In the genomic region with DNA sequence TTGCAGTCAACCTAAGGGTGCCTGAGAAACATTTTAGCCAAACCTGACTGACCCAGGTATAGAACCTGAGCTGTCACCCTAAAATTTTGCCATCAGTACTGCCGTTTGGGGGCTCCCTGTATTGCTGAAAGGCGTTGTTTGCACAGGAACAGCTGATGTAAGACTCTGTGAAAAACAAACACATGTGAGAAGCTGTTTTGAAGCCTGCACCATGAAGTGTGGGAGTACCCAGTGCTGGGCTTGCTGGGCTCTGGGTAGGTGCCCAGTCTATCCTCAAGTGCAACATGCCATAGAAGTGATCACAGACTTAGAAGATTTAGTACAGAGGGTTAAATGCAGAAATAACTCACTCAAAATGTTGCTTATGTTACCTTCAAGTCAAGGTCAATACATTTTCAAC, we compare ENCODE assay signal across 31 mouse cellular contexts. TPM values are rescaled to one million over a fixed set of nuclear protein-coding genes. Genes with fewer than 3 reads are reported as not detected.
DNase-seq lines count a peak whose midpoint lies in the region; ATAC-seq and TF ChIP-seq lines count a peak whose summit lies in the region.
"Had no signal": no experiment of that assay in that cellular context is flagged by ENCODE, and none has a peak within 500 bp of the region (broad histone marks: within the 10 kb centered on the region; RNA-seq: fewer than 3 reads in every experiment).

No protein-coding gene starts in this region.

- no peaks in the 10 kb centered on the region for H3K36me3 ChIP-seq in embryonic facial prominence, embryonic 13.5 days
- H3K36me3 ChIP-seq in embryonic facial prominence, embryonic 10.5 days (replicated peaks), result no peaks in the 10 kb centered on the region
- no peaks in the 10 kb centered on the region for H3K36me3 ChIP-seq in heart, embryonic 16.5 days (ENCODE audit: control insufficient read depth, insufficient read depth)
- H3K36me3 ChIP-seq in liver, embryonic 16.5 days (ENCODE audit: control insufficient read depth, insufficient read depth), result no peaks in the 10 kb centered on the region
- H3K36me3 ChIP-seq in liver, embryonic 12.5 days, result no peaks in the 10 kb centered on the region
- no peaks in the 10 kb centered on the region for H3K36me3 ChIP-seq in lung, embryonic 16.5 days (ENCODE audit: control insufficient read depth, insufficient read depth, low read length)
- H3K36me3 ChIP-seq: embryonic facial prominence, embryonic 12.5 days; forebrain, embryonic 10.5 days; forebrain, embryonic 15.5 days; neural tube, embryonic 12.5 days had no signal

- no peak for TF ChIP-seq POLR2A in lung, adult 2 months (IDR thresholded peaks at IDR 0.05; ENCODE audit: borderline replicate concordance, extremely low read depth, low read depth, low read length)

- TF ChIP-seq CTCF in lung, adult 2 months (IDR thresholded peaks at IDR 0.05; ENCODE audit: insufficient read depth, low read length), result no peak

- 77% methylated on average over 2 of the region's 2 CpGs for WGBS in embryonic facial prominence, embryonic 13.5 days
- WGBS in embryonic facial prominence, embryonic 10.5 days, result 68% methylated on average over 2 of the region's 2 CpGs
- WGBS in heart, embryonic 16.5 days, result 60% methylated on average over 2 of the region's 2 CpGs
- WGBS in liver, embryonic 16.5 days (ENCODE audit: insufficient replicate concordance), result 46% methylated on average over 2 of the region's 2 CpGs
- 52% methylated on average over 2 of the region's 2 CpGs for WGBS in liver, embryonic 12.5 days (ENCODE audit: insufficient replicate concordance)
- WGBS in lung, embryonic 16.5 days, result 57% methylated on average over 2 of the region's 2 CpGs
- 55% methylated on average over 2 of the region's 2 CpGs for WGBS in lung, adult 2 months

- H3K9ac ChIP-seq in embryonic facial prominence, embryonic 13.5 days, result no peak overlapping the region
- peak overlapping the region; percentile 16; the same call in 1 of the 2 replicates for H3K9ac ChIP-seq in heart, embryonic 16.5 days (ENCODE audit: low read length)
- no peak overlapping the region for H3K9ac ChIP-seq in liver, embryonic 16.5 days (ENCODE audit: low read depth, low read length)
- no peak overlapping the region for H3K9ac ChIP-seq in liver, embryonic 12.5 days
- no peak overlapping the region for H3K9ac ChIP-seq in lung, embryonic 16.5 days (ENCODE audit: low read length)
- H3K9ac ChIP-seq: embryonic facial prominence, embryonic 12.5 days; forebrain, embryonic 15.5 days; liver, embryonic 14.5 days; neural tube, embryonic 12.5 days had no signal

- intact Hi-C loops in heart, postnatal 36 days (cut with DNase I), result no loop called here

- ATAC-seq in embryonic facial prominence, embryonic 13.5 days (ENCODE audit: insufficient number of reproducible peaks, insufficient read depth, low FRiP score, low TSS enrichment, low read depth), result no peak
- ATAC-seq in heart, embryonic 16.5 days (replicated peaks; ENCODE audit: extremely low read depth, insufficient read depth, low FRiP score), result no peak
- ATAC-seq in liver, embryonic 16.5 days (ENCODE audit: low read depth), result peak; percentile 54; the same call in 1 of the 2 replicates
- ATAC-seq in liver, embryonic 12.5 days, result no peak
- ATAC-seq in lung, embryonic 16.5 days (ENCODE audit: low read depth), result peak; percentile 63
- ATAC-seq: forebrain, embryonic 15.5 days; hindbrain, embryonic 16.5 days; midbrain, embryonic 16.5 days had no signal

- H3K27me3 ChIP-seq in embryonic facial prominence, embryonic 13.5 days, result no peaks in the 10 kb centered on the region
- H3K27me3 ChIP-seq in embryonic facial prominence, embryonic 10.5 days (replicated peaks; ENCODE audit: low read depth, poor library complexity, severe bottlenecking), result no peaks in the 10 kb centered on the region
- no peaks in the 10 kb centered on the region for H3K27me3 ChIP-seq in heart, embryonic 16.5 days (ENCODE audit: control insufficient read depth, insufficient read depth, low read length)
- H3K27me3 ChIP-seq in liver, embryonic 16.5 days (ENCODE audit: control insufficient read depth, insufficient read depth, low read depth, low read length), result no peaks in the 10 kb centered on the region
- H3K27me3 ChIP-seq in liver, embryonic 12.5 days (replicated peaks), result 0 out of 2 replicates have a peak, but pooled peaks cover 6% of the 10 kb centered on the region
- no peaks in the 10 kb centered on the region for H3K27me3 ChIP-seq in lung, embryonic 16.5 days (ENCODE audit: control insufficient read depth, insufficient read depth, low read depth, low read length)
- H3K27me3 ChIP-seq: embryonic facial prominence, embryonic 12.5 days; forebrain, embryonic 15.5 days; neural tube, embryonic 12.5 days had no signal

- H3K4me1 ChIP-seq in embryonic facial prominence, embryonic 13.5 days, result peaks cover 59% of the 10 kb centered on the region
- H3K4me1 ChIP-seq in embryonic facial prominence, embryonic 10.5 days, result peaks cover 64% of the 10 kb centered on the region
- H3K4me1 ChIP-seq in heart, embryonic 16.5 days (ENCODE audit: control insufficient read depth, insufficient read depth, low read length), result peaks cover 64% of the 10 kb centered on the region
- H3K4me1 ChIP-seq in liver, embryonic 16.5 days (ENCODE audit: control insufficient read depth, low read depth, low read length), result no peaks in the 10 kb centered on the region
- peaks cover 9% of the 10 kb centered on the region for H3K4me1 ChIP-seq in liver, embryonic 12.5 days
- peaks cover 39% of the 10 kb centered on the region for H3K4me1 ChIP-seq in lung, embryonic 16.5 days (replicated peaks; ENCODE audit: control insufficient read depth, insufficient read depth, low read length)
- H3K4me1 ChIP-seq in lung, adult 2 months (ENCODE audit: control insufficient read depth, insufficient read depth, low read length), result peaks cover 11% of the 10 kb centered on the region; the same call in 1 of the 2 replicates

- no peak overlapping the region for H3K4me3 ChIP-seq in embryonic facial prominence, embryonic 13.5 days
- H3K4me3 ChIP-seq in embryonic facial prominence, embryonic 10.5 days, result no peak overlapping the region
- no peak overlapping the region for H3K4me3 ChIP-seq in heart, embryonic 16.5 days (ENCODE audit: low read length)
- H3K4me3 ChIP-seq in liver, embryonic 16.5 days (ENCODE audit: low read depth, low read length), result no peak overlapping the region
- no peak overlapping the region for H3K4me3 ChIP-seq in liver, embryonic 12.5 days
- H3K4me3 ChIP-seq in lung, embryonic 16.5 days (ENCODE audit: low read length), result no peak overlapping the region
- H3K4me3 ChIP-seq in lung, adult 2 months (replicated peaks; ENCODE audit: extremely low read depth, low read depth, low read length), result no peak overlapping the region
- H3K4me3 ChIP-seq: embryonic facial prominence, embryonic 12.5 days; forebrain, embryonic 10.5 days; forebrain, embryonic 15.5 days; neural tube, embryonic 12.5 days had no signal

- peak overlapping the region; percentile 7; the same call in 1 of the 2 replicates for H3K27ac ChIP-seq in embryonic facial prominence, embryonic 13.5 days
- no peak overlapping the region for H3K27ac ChIP-seq in embryonic facial prominence, embryonic 10.5 days (replicated peaks)
- no peak overlapping the region for H3K27ac ChIP-seq in heart, embryonic 16.5 days (ENCODE audit: low read length)
- H3K27ac ChIP-seq in liver, embryonic 16.5 days (ENCODE audit: low read length), result no peak overlapping the region
- no peak overlapping the region for H3K27ac ChIP-seq in liver, embryonic 12.5 days
- 0 out of 2 replicates have a peak overlapping the region, but pooled peaks have one; percentile 4 for H3K27ac ChIP-seq in lung, embryonic 16.5 days (ENCODE audit: low read length)
- H3K27ac ChIP-seq: embryonic facial prominence, embryonic 12.5 days; forebrain, embryonic 10.5 days; forebrain, embryonic 15.5 days; liver, embryonic 14.5 days; neural tube, embryonic 12.5 days; stomach, postnatal 0 days had no signal

- H3K4me2 ChIP-seq in embryonic facial prominence, embryonic 13.5 days, result no peak overlapping the region
- H3K4me2 ChIP-seq in heart, embryonic 16.5 days (ENCODE audit: low read depth, low read length), result no peak overlapping the region
- no peak overlapping the region for H3K4me2 ChIP-seq in liver, embryonic 16.5 days (ENCODE audit: low read depth, low read length)
- H3K4me2 ChIP-seq in liver, embryonic 12.5 days, result no peak overlapping the region
- H3K4me2 ChIP-seq in lung, embryonic 16.5 days (ENCODE audit: low read depth, low read length), result no peak overlapping the region
- H3K4me2 ChIP-seq: embryonic facial prominence, embryonic 12.5 days; forebrain, embryonic 15.5 days; midbrain, embryonic 11.5 days; neural tube, embryonic 12.5 days had no signal

- no peak for DNase-seq in embryonic facial prominence, embryonic 10.5 days (ENCODE audit: low spot score)
- no peak for DNase-seq in heart, postnatal 36 days
- DNase-seq in lung, adult 2 months, result no peak
- DNase-seq: adrenal gland, adult 8-10 months; cerebellum, adult 2 months; cerebellum, postnatal 36 days; gastrocnemius, postnatal 25 days; heart, adult 18-20 months; kidney, adult 18-20 months; layer of hippocampus, postnatal 36 days; left cerebral cortex, postnatal 4 days; right cerebral cortex, adult 18-20 months; spleen, adult 18-20 months; thymus, adult 18-20 months; thymus, postnatal 25 days had no signal

- H3K9me3 ChIP-seq in embryonic facial prominence, embryonic 13.5 days, result no peaks in the 10 kb centered on the region
- no peaks in the 10 kb centered on the region for H3K9me3 ChIP-seq in embryonic facial prominence, embryonic 10.5 days
- H3K9me3 ChIP-seq in heart, embryonic 16.5 days (replicated peaks; ENCODE audit: control insufficient read depth, low read length), result no peaks in the 10 kb centered on the region
- no peaks in the 10 kb centered on the region for H3K9me3 ChIP-seq in liver, embryonic 16.5 days (replicated peaks; ENCODE audit: control insufficient read depth, low read length)
- no peaks in the 10 kb centered on the region for H3K9me3 ChIP-seq in liver, embryonic 12.5 days (replicated peaks)
- H3K9me3 ChIP-seq in lung, embryonic 16.5 days (ENCODE audit: control insufficient read depth, low read length), result no peaks in the 10 kb centered on the region
- H3K9me3 ChIP-seq: embryonic facial prominence, embryonic 12.5 days; forebrain, embryonic 10.5 days; forebrain, embryonic 15.5 days; neural tube, embryonic 12.5 days had no signal

RNA-seq across cellular contexts. Expression of gene Tead1, which starts 49.3 kb away (rescaled TPM):
- polyA plus RNA-seq in embryonic facial prominence, embryonic 13.5 days (2015; fragmentation: Nextera tagmentation; extraction: Ambion mirVana), result 44.5 and 44.9 TPM in 2 replicates
- 20.2 and 23.5 TPM in 2 replicates for polyA plus RNA-seq in embryonic facial prominence, embryonic 10.5 days (2016; fragmentation: Nextera tagmentation; extraction: Ambion mirVana)
- polyA plus RNA-seq in heart, embryonic 16.5 days (2015; fragmentation: Nextera tagmentation; extraction: Ambion mirVana), result 19.4 and 24.8 TPM in 2 replicates
- total RNA-seq in heart, postnatal 36 days (2021), result 100 to 1,000 TPM; 157 to 186 TPM
- 1.5 and 1.7 TPM in 2 replicates for polyA plus RNA-seq in liver, embryonic 16.5 days (2015; fragmentation: Nextera tagmentation; extraction: Ambion mirVana)
- 4.7 and 5.2 TPM in 2 replicates for polyA plus RNA-seq in liver, embryonic 12.5 days (2016; fragmentation: Nextera tagmentation; extraction: Ambion mirVana)
- polyA plus RNA-seq in lung, embryonic 16.5 days (2015; fragmentation: Nextera tagmentation; extraction: Ambion mirVana), result 20.1 and 22.5 TPM in 2 replicates
- polyA plus RNA-seq in lung, adult 2 months (2012; rRNA removed), result 32.4 and 45.9 TPM in 2 replicates
- total RNA-seq: CH12.LX; megakaryocyte, adult 5-6 weeks had no signal

Comparison
In these comparisons a context has a peak if more than half of its experiments do, and no peak if none do; other contexts are left out.
1. ATAC-seq: peak in liver, embryonic 16.5 days (single experiment) and lung, embryonic 16.5 days (single experiment); none in embryonic facial prominence, embryonic 13.5 days (single experiment), heart, embryonic 16.5 days (single experiment) and liver, embryonic 12.5 days (single experiment).
2. H3K27ac ChIP-seq: peak in embryonic facial prominence, embryonic 13.5 days (single experiment) and lung, embryonic 16.5 days (single experiment); none in embryonic facial prominence, embryonic 10.5 days (single experiment), heart, embryonic 16.5 days (single experiment), liver, embryonic 16.5 days (single experiment) and liver, embryonic 12.5 days (single experiment).